Mouse (Mus musculus) midbrain, embryonic 13.5 days (tissue): ENCODE results near the gene Gpr156. TPM values are rescaled to one million over a fixed set of nuclear protein-coding genes. Genes with fewer than 3 reads are reported as not detected.

Experiments used
- ATAC-seq: fragments of 200-750 bp; cut with Nextera tagmentation; 2 replicates; pipeline ENCODE4 v1.8.0; 2017; ENCODE audit warnings: mild to moderate bottlenecking, moderate TSS enrichment, moderate library complexity
- H3K27ac ChIP-seq: fragments of 300-500 bp; sonication (generic); 2 replicates; pipeline ENCODE4 v1.5.1; 2015; ENCODE audit warnings: inconsistent platforms, mild to moderate bottlenecking, moderate library complexity
- H3K27me3 ChIP-seq: fragments of 300-500 bp; sonication (generic); 2 replicates; pipeline ENCODE4 v1.6.1; 2015; ENCODE audit warnings: mild to moderate bottlenecking, inconsistent platforms
- H3K36me3 ChIP-seq: fragments of 300-500 bp; sonication (generic); 2 replicates; pipeline ENCODE4 v1.6.1; 2015; ENCODE audit warnings: mild to moderate bottlenecking, inconsistent platforms
- H3K4me1 ChIP-seq: fragments of 300-500 bp; sonication (generic); replicated peaks from 2 replicates; pipeline ENCODE4 v1.6.1; 2015; ENCODE audit warnings: inconsistent platforms
- H3K4me2 ChIP-seq: fragments of 300-500 bp; sonication (generic); replicated peaks from 2 replicates; pipeline ENCODE4 v1.6.1; 2015; ENCODE audit warnings: moderate library complexity, mild to moderate bottlenecking, inconsistent platforms
- H3K4me3 ChIP-seq: fragments of 300-500 bp; sonication (generic); replicated peaks from 2 replicates; pipeline ENCODE4 v1.5.1; 2015; ENCODE audit warnings: mild to moderate bottlenecking, inconsistent platforms
- H3K9ac ChIP-seq: fragments of 300-500 bp; sonication (generic); replicated peaks from 2 replicates; pipeline ENCODE4 v1.6.1; 2015; ENCODE audit warnings: mild to moderate bottlenecking, inconsistent platforms
- H3K9me3 ChIP-seq: fragments of 300-500 bp; sonication (generic); 2 replicates; pipeline ENCODE4 v1.6.1; 2016; ENCODE audit warnings: mild to moderate bottlenecking, inconsistent platforms
- WGBS: fragments of 180-500 bp; shearing (Covaris S2); methylation state at CpG from one replicate; pipeline ENCODE4 v1.1.7; 2015; 5-methylcytosine and 5-hydroxymethylcytosine counted together
- polyA plus RNA-seq: library from polyadenylated mRNA; unstranded; fragments of >200 nt; fragmentation: Nextera tagmentation; extraction: Ambion mirVana; gene quantifications from 2 replicates; pipeline ENCODE4 v1.2.1, GENCODE M21; 2015

The Gpr156 gene
- 8.2 and 9.4 TPM in 2 replicates for polyA plus RNA-seq

- Histone ChIP-seq H3K27me3 (0 out of 2 replicates have a peak, but pooled peaks cover 4% of the 10 kb centered on the region), H3K36me3 (no peaks in the 10 kb centered on the region), H3K9me3 (no peaks in the 10 kb centered on the region), H3K9ac (peak within 1 kb of the TSS; percentile 72), H3K4me2 (peak within 1 kb of the TSS; percentile 78), H3K4me1 (peaks cover 45% of the 10 kb centered on the region), H3K27ac (peak within 1 kb of the TSS; percentile 10; the same call in 1 of the 2 replicates), H3K4me3 (peak within 1 kb of the TSS; percentile 57)
- ATAC-seq, result peak; percentile 86
- 2% methylated on average over 53 of the region's 53 CpGs for WGBS
Measured at GRCm38 (mm10) chr16:37916138-37916817, at the start of gene Gpr156. TSS of gene Gpr156 (plus strand) at chr16:37916496.

DNA sequence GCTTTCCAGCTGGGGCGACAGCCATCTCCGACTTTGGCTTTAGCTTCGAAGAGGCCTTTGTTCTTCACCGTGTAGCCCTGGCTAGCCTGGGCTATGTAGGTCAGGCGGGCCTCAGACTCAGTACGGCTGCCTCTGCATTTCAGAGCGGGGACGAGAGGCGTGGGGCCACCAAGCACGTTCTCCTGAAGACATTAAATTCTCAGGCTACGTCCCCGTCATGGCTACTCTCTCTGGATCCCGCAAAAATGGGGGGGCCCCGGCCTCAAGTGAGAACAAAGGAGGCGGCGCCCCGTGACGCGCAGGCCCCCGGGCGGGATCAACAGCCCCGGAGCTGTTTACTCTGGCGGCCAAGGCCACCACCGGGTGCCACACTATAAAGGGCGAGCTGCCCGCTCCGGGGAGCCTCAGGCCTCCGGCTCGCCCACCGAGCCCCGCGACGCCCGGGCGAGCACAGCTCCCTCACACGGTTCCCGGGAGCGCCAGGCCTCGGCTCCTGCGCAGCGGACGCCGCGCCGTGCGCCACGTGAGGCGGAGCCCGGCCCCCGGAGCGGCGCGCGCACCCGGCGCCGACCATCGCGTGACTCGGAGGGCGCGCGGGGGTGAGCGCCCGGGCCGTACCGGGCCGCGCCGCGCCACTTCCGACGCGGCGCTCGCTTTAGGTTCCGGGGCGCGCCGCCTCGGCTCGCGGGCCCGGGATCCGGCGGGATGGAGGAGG, 48.3 kb upstream of the Gpr156 start, which contains the start of gene Lrrc58:
TSS of gene Lrrc58 (plus strand) at position 599 of the 715 bp plus-strand sequence.
- Histone ChIP-seq H3K27me3 (no peaks in the 10 kb centered on the region), H3K36me3 (no peaks in the 10 kb centered on the region; the same call in 1 of the 2 replicates), H3K27ac (peak within 1 kb of the TSS; percentile 100), H3K4me2 (peak within 1 kb of the TSS; percentile 75), H3K4me1 (peaks cover 30% of the 10 kb centered on the region), H3K9ac (peak within 1 kb of the TSS; percentile 98), H3K4me3 (peak within 1 kb of the TSS; percentile 98), H3K9me3 (no peaks in the 10 kb centered on the region)
- under 1% methylated on average over 85 of the region's 86 CpGs for WGBS
- ATAC-seq, result peak; percentile 96

DNA sequence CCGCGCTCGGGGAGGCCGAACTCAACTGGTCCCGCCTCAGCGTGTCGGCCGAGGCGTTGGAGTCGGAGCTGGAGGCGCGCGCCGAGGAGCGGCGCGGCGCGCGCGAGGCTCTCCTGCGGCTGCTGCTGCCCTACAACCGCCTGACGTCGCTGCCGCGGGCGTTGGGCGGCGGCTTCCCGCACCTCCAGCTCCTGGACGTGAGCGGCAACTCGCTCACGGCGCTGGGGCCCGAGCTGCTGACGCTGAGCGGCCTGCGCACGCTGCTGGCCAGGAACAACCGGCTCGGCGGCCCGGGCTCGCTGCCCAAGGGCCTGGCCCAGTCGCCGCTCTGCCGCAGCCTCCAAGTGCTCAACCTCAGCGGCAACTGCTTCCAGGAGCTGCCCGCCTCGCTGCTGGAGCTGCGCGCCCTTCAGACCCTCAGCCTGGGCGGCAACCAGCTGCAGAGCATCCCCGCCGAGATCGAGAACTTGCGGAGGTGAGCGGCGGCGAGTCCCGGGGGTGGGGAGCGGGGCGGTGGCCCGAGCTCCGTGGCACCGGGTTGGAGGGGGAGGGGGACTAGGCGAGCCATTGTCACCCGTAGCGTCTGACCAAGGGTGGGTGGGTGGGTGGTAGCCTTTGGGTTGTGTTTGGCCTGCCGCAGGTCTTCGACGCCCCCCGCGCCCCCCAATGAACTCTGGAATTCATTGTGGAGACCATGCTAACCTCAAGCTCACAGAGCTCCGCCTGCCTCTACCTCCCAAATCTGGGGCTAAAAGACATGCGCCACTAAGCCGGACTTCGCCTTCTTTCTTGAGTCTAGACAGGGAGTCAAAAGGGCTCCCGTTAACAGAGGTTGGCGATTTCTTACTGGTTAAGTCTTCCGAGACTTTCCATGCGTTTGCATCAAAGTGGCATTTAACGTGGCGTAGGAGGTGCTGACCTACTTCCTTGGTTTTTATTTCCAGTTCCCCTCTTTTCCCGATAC, 47.5 kb upstream of the Gpr156 start:
- Histone ChIP-seq H3K27me3 (no peaks in the 10 kb centered on the region), H3K36me3 (no peaks in the 10 kb centered on the region; the same call in 1 of the 2 replicates), H3K4me1 (peaks cover 33% of the 10 kb centered on the region), H3K27ac (peak overlapping the region; percentile 100), H3K9ac (peak overlapping the region; percentile 98), H3K4me3 (peak overlapping the region; percentile 98), H3K9me3 (no peaks in the 10 kb centered on the region), H3K4me2 (peak overlapping the region; percentile 75)
- peak; percentile 81 for ATAC-seq
- WGBS, result under 1% methylated on average over 72 of the region's 87 CpGs

- H3K27me3 ChIP-seq, result no peaks in the 10 kb centered on the region
- H3K4me3 ChIP-seq, result peak overlapping the region; percentile 98
- ATAC-seq, result no peak
- peak overlapping the region; percentile 100 for H3K27ac ChIP-seq
- H3K9ac ChIP-seq, result peak overlapping the region; percentile 98
- peaks cover 33% of the 10 kb centered on the region for H3K4me1 ChIP-seq
- H3K4me2 ChIP-seq, result peak overlapping the region; percentile 75
- H3K9me3 ChIP-seq, result no peaks in the 10 kb centered on the region
- WGBS, result 32% methylated on average over 4 of the region's 4 CpGs
- no peaks in the 10 kb centered on the region; the same call in 1 of the 2 replicates for H3K36me3 ChIP-seq
Measured at GRCm38 (mm10) chr16:37869470-37870231, 46.6 kb upstream of the Gpr156 start.

- Histone ChIP-seq H3K4me3 (peak overlapping the region; percentile 6; the same call in 1 of the 2 replicates), H3K9ac (no peak overlapping the region), H3K27me3 (no peaks in the 10 kb centered on the region), H3K4me2 (peak overlapping the region; percentile 75), H3K36me3 (no peaks in the 10 kb centered on the region; the same call in 1 of the 2 replicates), H3K9me3 (no peaks in the 10 kb centered on the region), H3K27ac (no peak overlapping the region), H3K4me1 (peaks cover 36% of the 10 kb centered on the region)
- WGBS, result 85% methylated on average over 4 of the region's 4 CpGs
- no peak for ATAC-seq
Measured at GRCm38 (mm10) chr16:37871112-37871715, 45.1 kb upstream of the Gpr156 start.

GRCm38 (mm10) chr16:37874501-37875235, 41.6 kb upstream of the Gpr156 start:
- H3K4me3 ChIP-seq, result no peak overlapping the region
- ATAC-seq, result no peak
- H3K4me2 ChIP-seq, result no peak overlapping the region
- H3K36me3 ChIP-seq, result peaks cover 26% of the 10 kb centered on the region
- no peak overlapping the region for H3K9ac ChIP-seq
- H3K27ac ChIP-seq, result no peak overlapping the region
- peaks cover 35% of the 10 kb centered on the region for H3K4me1 ChIP-seq
- no peaks in the 10 kb centered on the region for H3K27me3 ChIP-seq
- no peaks in the 10 kb centered on the region for H3K9me3 ChIP-seq
- WGBS, result 83% methylated on average over 4 of the region's 4 CpGs

DNA sequence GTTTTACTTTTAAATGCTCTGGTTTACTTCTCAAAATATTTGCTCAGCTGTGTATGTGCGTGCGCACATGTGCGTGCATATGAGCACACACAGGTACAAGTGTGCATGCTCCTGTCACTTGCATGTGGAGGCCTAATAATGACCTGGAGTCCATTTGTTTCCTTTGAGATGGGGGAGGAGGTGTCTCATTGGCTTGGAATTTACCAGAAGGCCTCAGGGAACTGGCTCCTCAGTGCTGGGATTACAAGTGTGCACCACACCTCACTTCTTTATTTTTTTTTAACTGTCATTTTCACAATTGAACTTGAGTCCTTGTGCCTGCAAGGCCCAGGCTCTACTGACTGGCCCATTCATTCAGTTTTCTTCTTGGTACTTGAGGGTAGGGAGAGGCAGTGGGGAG, 38.9 kb upstream of the Gpr156 start:
- Histone ChIP-seq H3K4me3 (no peak overlapping the region), H3K27ac (no peak overlapping the region), H3K27me3 (no peaks in the 10 kb centered on the region), H3K36me3 (peaks cover 47% of the 10 kb centered on the region), H3K9me3 (no peaks in the 10 kb centered on the region), H3K9ac (no peak overlapping the region), H3K4me2 (no peak overlapping the region), H3K4me1 (peaks cover 15% of the 10 kb centered on the region)
- ATAC-seq, result no peak
- WGBS, result 98% methylated on average over 3 of the region's 3 CpGs

DNA sequence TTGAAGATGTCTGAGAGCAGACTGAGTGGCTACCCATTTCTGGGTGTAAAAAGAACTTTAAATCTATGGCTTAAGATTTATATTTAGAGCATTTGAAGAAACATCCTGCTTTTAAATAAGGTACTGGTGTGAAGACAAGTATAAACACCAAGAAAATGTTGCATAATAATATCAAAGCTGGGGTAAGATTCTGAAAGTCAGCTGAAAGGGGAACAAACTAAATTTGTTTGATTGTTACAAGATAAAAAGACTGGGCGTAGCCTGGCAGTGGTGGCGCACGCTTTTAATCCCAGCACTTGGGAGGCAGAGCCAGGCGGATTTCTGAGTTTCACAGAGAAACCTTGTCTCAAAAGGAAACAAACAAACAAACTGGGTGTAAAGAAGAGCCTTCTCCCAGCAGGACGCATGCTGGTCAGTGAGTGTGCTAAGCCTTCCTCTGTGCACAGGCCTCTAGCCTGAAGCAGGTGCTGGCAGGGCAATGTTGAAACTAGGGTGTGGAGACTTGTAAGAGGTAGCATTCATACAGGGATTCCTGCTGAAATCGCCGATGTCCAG, 37.3 kb upstream of the Gpr156 start:
- H3K4me1 ChIP-seq, result peaks cover 9% of the 10 kb centered on the region
- H3K4me2 ChIP-seq, result no peak overlapping the region
- peaks cover 63% of the 10 kb centered on the region for H3K36me3 ChIP-seq
- WGBS, result 90% methylated on average over 7 of the region's 7 CpGs
- ATAC-seq, result no peak
- H3K27ac ChIP-seq, result no peak overlapping the region
- H3K27me3 ChIP-seq, result no peaks in the 10 kb centered on the region
- no peaks in the 10 kb centered on the region for H3K9me3 ChIP-seq
- no peak overlapping the region for H3K9ac ChIP-seq
- H3K4me3 ChIP-seq, result no peak overlapping the region

GRCm38 (mm10) chr16:37879750-37880419, 36.4 kb upstream of the Gpr156 start:
- H3K27ac ChIP-seq, result no peak overlapping the region
- H3K4me1 ChIP-seq, result peaks cover 6% of the 10 kb centered on the region
- H3K4me3 ChIP-seq, result no peak overlapping the region
- no peak overlapping the region for H3K9ac ChIP-seq
- ATAC-seq, result no peak
- H3K36me3 ChIP-seq, result peaks cover 66% of the 10 kb centered on the region
- H3K9me3 ChIP-seq, result no peaks in the 10 kb centered on the region
- no peak overlapping the region for H3K4me2 ChIP-seq
- no peaks in the 10 kb centered on the region for H3K27me3 ChIP-seq
- 95% methylated on average over 4 of the region's 4 CpGs for WGBS

DNA sequence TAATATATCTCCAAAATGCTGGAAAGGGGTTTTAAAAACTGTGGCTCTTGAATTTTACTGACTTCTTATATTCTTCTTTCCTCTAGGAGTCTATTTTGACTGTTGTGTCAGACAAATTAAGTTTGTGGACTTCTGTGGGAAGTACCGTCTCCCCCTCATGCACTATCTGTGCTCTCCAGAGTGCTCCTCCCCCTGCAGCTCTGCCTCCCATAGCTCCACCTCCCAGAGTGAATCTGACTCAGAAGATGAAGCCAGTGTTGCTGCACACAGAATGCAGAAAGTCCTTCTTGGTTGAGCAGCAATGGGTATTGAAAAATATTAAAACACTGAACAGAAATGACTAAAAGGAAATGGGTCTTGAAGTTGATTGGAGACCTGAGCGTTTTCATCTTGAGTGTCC, 35.1 kb upstream of the Gpr156 start:
- Histone ChIP-seq H3K27me3 (no peaks in the 10 kb centered on the region), H3K9ac (no peak overlapping the region), H3K4me2 (no peak overlapping the region), H3K4me3 (no peak overlapping the region), H3K4me1 (peaks cover 5% of the 10 kb centered on the region), H3K9me3 (no peaks in the 10 kb centered on the region), H3K27ac (no peak overlapping the region), H3K36me3 (peaks cover 66% of the 10 kb centered on the region)
- no peak for ATAC-seq
- 84% methylated on average over 2 of the region's 2 CpGs for WGBS
